Mouse (Mus musculus): Measurements from ENCODE around the gene Tmem233. TPM values are rescaled to one million over a fixed set of nuclear protein-coding genes. Genes with fewer than 3 reads are reported as not detected.

The Tmem233 gene
- not detected for polyA plus RNA-seq (2014; fragmentation: Illumina TruSeq; extraction: RNeasy Lipid Tissue Mini Kit (QIAGEN cat#74804); ENCODE audit: insufficient read depth, low read depth, low replicate concordance)

GRCm38 (mm10) chr5:116083081-116083480, at the start of gene Tmem233:
TSS of gene Tmem233 (minus strand) at chr5:116083244.

DNA sequence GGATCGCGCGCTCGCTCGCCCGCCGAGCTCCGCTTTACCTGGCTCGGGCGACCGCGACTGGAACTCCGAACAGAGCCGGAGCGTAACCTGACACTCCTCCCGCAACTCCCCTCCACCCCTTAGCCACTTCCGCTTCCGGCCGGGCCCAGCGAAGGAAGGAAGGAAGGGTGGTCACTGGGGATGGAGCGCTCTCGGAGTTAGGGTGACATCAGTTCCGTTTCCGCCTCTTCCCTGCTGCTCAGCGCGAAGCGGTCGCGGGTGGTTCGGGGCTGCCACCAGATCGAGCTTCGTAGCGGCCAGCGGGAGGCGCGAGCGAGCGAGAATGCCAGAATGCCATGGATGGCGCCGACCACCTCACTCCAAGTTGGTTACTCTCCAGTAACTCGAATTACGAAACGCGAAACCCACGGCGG, 58.7 kb downstream of the Tmem233 start, which contains the start of gene Prkab1:
Prkab1 (minus strand) TSS at position 182 of the 413 bp plus-strand sequence.

Other genes with a start within 250 kb of the Tmem233 start
- gene Cit, start 238.0 kb downstream of the Tmem233 start, polyA plus RNA-seq (2014; fragmentation: Illumina TruSeq; extraction: RNeasy Lipid Tissue Mini Kit (QIAGEN cat#74804); ENCODE audit: insufficient read depth, low read depth, low replicate concordance), result 0.54 TPM
- 35.0 TPM for gene Prkab1, start 58.7 kb downstream of the Tmem233 start, polyA plus RNA-seq (2014; fragmentation: Illumina TruSeq; extraction: RNeasy Lipid Tissue Mini Kit (QIAGEN cat#74804); ENCODE audit: insufficient read depth, low read depth, low replicate concordance)
- gene Ccdc60, start 205.7 kb upstream of the Tmem233 start, polyA plus RNA-seq (2014; fragmentation: Illumina TruSeq; extraction: RNeasy Lipid Tissue Mini Kit (QIAGEN cat#74804); ENCODE audit: insufficient read depth, low read depth, low replicate concordance), result 1.1 TPM